Mouse (Mus musculus): ENCODE measurements at regions not wholly inside any gene's neighbourhood (a gene's known extent, or its start where the extent isn't known, plus 50 kb on each side); places are given as distances from the start of the nearest gene placed in this dataset.
"Not testable (repeated sequence)": the region's sequence is repeated elsewhere in the genome, so short reads cannot be mapped to it uniquely, and the experiment has no call there.

DNA sequence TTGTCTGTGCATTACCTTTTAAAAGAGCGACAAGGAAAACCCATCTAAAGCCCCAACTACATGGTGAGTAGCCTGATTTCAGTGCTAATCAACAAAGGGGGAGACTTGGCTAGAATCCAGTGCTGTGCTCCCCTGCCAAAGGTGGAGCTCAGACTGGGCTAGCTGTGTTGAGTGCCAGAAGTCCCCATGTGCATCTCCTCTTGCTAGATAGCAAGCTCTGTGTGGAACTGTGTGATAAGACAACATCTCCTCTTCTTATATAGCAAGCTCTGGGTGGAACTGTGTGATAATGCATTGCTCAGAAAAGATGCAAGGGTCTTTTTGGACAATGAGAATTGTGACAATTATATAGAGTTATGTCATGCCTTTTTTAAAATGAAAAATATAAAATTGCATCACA lies 741.4 kb downstream of the Adam6a start:
- 100% methylated on average over 1 of the region's 1 CpGs for WGBS (ENCODE audit: missing documents)
- H3K27ac ChIP-seq: no peak overlapping the region
- H3K36me3 ChIP-seq (ENCODE audit: inconsistent target): no peaks in the 10 kb centered on the region
- no peaks in the 10 kb centered on the region for H3K79me2 ChIP-seq (ENCODE audit: inconsistent target)
- no peak overlapping the region for H3K4me3 ChIP-seq (ENCODE audit: inconsistent target)

DNA sequence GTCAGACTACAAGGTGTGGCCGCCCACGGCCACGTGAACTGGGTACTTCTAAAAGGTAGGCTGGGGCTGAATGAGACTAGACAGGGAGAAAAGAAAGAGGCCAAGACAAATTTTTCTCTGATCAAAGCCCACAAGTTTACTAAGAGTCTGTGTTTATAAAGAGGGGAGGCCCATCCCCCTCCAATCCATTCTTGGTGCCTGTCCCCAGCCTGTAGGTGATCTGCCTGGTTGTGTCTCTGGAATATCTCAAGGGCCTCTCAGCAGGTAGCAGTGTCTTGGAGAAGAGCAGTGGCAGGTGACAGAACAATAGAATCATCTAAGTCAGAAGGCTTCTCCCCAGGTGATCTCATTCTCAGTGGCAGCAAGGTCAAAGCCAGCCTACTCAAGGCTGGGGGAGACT lies 743.3 kb downstream of the Adam6a start:
- no peaks in the 10 kb centered on the region for H3K79me2 ChIP-seq (ENCODE audit: inconsistent target)
- no peaks in the 10 kb centered on the region for H3K36me3 ChIP-seq (ENCODE audit: inconsistent target)
- H3K27ac ChIP-seq: no peak overlapping the region
- 95% methylated on average over 3 of the region's 3 CpGs for WGBS (ENCODE audit: missing documents)
- no peak overlapping the region for H3K4me3 ChIP-seq (ENCODE audit: inconsistent target)

DNA sequence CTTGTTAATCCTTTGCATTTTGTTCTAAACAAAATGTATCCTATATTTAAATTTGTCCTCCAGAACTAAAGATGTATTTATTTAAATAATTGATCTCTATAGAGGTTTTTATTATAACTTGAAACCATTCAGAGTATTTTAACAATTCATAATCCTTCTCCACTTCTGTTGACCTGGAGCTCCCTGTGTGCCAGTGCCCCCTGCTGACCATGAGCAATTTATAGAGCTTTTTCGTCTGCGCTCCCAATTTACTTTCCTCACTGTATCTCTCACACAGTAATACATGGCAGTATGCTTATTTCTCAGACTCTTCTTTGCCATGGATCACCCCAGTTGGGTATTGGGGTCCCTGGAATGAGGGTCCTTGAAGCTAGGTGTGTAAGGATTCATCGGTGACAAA lies 747.4 kb downstream of the Adam6a start:
- H3K79me2 ChIP-seq (ENCODE audit: inconsistent target): no peaks in the 10 kb centered on the region
- no peak overlapping the region for H3K27ac ChIP-seq
- H3K4me3 ChIP-seq (ENCODE audit: inconsistent target): no peak overlapping the region
- H3K36me3 ChIP-seq (ENCODE audit: inconsistent target): no peaks in the 10 kb centered on the region
- 95% methylated on average over 3 of the region's 3 CpGs for WGBS (ENCODE audit: missing documents)

DNA sequence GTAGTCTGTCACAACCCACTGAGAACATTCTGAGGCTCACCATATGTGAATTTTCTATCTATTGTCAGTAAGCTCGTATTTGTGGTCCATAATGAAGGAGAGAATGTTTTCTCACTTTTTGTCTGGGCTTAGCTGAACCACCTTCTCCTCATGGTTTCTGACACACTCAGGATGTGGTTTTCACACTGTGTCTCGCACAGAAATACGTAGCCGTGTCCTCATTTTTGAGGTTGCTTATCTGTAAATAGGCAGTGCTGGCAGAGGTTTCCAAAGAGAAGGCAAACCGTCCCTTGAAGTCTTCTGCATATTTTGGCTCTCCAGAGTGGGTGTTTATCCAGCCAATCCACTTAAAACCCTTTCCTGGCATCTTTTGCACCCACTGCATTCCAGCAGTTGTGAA lies 756.1 kb downstream of the Adam6a start:
- WGBS (ENCODE audit: missing documents): 21% methylated on average over 5 of the region's 5 CpGs
- no peak overlapping the region for H3K27ac ChIP-seq
- no peak overlapping the region for H3K4me3 ChIP-seq (ENCODE audit: inconsistent target)
- H3K79me2 ChIP-seq (ENCODE audit: inconsistent target): no peaks in the 10 kb centered on the region
- H3K36me3 ChIP-seq (ENCODE audit: inconsistent target): no peaks in the 10 kb centered on the region

DNA sequence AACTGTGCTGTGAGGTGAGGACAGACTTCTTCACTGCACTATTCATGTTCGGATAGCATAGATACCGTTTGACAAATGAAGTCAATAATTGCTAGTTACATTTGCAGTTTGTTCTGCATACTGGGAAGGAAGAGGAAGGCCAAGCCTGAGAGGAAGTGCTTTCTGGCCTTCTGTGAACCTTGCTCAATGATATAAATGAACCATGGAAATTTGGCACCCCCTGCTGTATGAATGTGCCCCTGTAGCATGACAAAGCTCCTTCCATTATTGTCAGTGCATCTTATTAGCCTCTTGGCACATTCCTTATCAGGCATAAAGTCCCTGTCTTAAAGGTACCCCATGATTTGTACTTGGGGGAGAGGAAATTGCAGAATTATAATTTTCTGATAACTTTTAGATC lies 758.0 kb downstream of the Adam6a start:
- no peaks in the 10 kb centered on the region for H3K79me2 ChIP-seq (ENCODE audit: inconsistent target)
- no peak overlapping the region for H3K4me3 ChIP-seq (ENCODE audit: inconsistent target)
- no peak overlapping the region for H3K27ac ChIP-seq
- 93% methylated on average over 2 of the region's 2 CpGs for WGBS (ENCODE audit: missing documents)
- H3K36me3 ChIP-seq (ENCODE audit: inconsistent target): no peaks in the 10 kb centered on the region

DNA sequence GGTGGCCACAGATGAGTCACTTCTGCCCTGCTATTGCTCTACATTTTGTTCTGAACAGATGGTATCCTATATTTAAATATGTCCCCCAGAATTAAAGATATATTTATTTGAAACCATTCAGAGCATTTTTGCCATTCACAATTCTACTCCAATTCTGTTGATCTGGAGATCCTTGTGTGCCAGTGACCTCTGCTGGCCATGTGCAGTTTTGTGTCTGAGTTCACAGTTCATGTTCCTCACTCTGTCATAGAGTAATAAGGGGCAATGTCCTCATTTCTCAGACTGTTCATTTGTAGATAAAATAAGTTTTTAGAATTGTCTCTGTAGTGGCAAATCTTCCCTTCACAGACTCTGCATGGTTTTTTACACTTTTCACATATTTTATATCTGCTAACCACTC lies 788.8 kb downstream of the Adam6a start:
- no peak overlapping the region for H3K4me3 ChIP-seq (ENCODE audit: inconsistent target)
- H3K27ac ChIP-seq: no peak overlapping the region

DNA sequence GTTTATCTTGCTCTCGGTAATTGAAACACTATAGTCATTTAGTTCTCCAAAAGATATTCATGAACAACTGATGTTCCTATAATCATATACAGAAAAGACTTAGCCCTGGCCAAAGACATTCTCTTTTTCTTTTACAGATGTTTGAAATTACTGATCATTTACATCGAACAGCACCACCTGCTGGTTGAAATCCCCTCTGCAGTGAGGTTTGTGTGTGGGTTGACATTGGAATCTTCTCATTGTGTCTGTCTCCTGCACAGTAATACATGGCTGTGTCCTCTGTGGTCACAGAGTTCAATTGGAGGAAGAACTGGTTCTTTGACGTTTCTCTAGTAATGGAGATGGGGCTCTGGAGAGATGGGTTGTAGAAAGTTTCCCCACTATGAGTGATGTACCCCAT lies 822.6 kb downstream of the Adam6a start:
- H3K4me3 ChIP-seq (ENCODE audit: inconsistent target): no peak overlapping the region
- no peaks in the 10 kb centered on the region for H3K36me3 ChIP-seq (ENCODE audit: inconsistent target)
- no peak overlapping the region for H3K27ac ChIP-seq
- 59% methylated on average over 3 of the region's 3 CpGs for WGBS (ENCODE audit: missing documents)
- H3K79me2 ChIP-seq (ENCODE audit: inconsistent target): no peaks in the 10 kb centered on the region

More for the DNA sequence above, 788.8 kb downstream of the Adam6a start:
- Histone ChIP-seq H3K36me3 (ENCODE audit: inconsistent target) (no peaks in the 10 kb centered on the region), H3K79me2 (ENCODE audit: inconsistent target) (no peaks in the 10 kb centered on the region)

DNA sequence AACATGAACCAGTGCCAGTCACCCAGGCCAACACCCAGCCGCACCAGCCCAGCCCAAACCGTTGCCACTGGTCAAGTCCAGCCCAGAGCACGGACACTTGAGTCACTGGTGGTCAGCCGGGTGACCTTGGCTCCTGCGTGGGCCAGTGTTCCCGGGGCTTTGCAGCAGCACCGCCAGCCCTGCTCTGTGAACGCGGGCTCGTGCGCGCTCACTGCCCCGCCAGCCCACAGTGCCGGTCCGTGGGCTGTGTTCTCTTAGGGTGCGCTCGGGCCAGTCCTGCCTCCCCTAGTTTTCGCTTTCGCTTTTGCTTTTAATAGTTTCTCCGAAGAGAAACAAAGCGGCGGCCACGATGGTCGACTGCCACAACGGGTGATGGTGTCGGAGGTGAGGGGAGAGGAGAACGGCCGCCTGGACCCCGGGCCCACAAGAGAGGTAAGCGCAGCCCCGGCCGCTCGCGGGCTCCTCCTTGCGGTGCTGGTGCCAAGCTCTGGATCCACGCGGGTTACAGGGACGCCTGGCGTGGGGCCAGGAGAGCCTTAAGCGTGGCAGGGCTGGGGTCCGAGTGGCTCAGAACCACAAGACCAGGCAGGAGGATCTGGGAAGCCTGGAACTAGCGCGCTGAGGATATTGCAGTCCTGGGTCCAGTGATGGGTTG lies 835.1 kb downstream of the Adam6a start:
- H3K4me3 ChIP-seq (ENCODE audit: inconsistent target): peak overlapping the region; percentile 20; the same call in 1 of the 2 replicates
- H3K27ac ChIP-seq; H3K36me3 ChIP-seq (ENCODE audit: inconsistent target); H3K79me2 ChIP-seq (ENCODE audit: inconsistent target): not testable (repeated sequence)
- 13% methylated on average over 25 of the region's 43 CpGs for WGBS (ENCODE audit: missing documents)

DNA sequence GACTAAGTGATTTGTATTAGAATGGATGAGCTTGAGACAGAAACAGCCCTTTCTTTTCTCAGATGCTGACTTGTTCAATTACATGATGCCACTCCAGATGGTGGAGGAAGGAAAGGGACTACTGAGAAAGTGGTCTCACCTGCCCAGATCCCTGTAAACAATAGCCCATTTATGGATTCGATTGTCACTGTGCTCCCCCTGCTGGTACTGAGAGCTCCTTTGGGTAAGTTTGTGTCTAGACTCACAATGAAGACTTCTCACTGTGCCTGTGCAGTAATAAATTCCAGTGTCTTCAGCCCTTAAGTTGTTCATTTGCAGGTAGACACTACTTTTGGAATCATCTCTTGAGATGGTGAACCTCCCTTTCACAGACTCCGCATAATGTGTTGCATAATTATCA lies 847.7 kb downstream of the Adam6a start:
- Histone ChIP-seq H3K36me3 (ENCODE audit: inconsistent target) (no peaks in the 10 kb centered on the region), H3K79me2 (ENCODE audit: inconsistent target) (no peaks in the 10 kb centered on the region), H3K4me3 (ENCODE audit: inconsistent target) (no peak overlapping the region), H3K27ac (no peak overlapping the region)
- 79% methylated on average over 2 of the region's 2 CpGs for WGBS (ENCODE audit: missing documents)

DNA sequence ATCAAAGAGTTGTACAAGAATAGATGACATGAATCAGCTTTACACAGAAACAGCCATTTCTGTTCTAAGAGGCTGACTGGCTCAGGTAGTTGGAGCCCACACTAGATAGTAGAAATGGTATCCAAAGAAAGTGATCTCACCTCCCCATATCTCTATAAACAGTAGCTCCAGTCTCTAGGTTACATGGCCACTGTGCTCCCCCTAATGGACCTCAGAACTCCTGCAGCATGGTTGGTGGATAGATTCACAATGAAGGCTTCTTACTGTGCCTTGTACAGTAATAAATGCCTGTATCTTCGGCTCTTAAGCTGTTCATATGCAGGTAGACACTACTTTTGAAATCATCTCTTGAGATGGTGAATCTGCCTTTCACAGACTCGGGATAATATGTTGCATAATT lies 862.5 kb downstream of the Adam6a start:
- Histone ChIP-seq H3K27ac (no peak overlapping the region), H3K4me3 (ENCODE audit: inconsistent target) (no peak overlapping the region), H3K36me3 (ENCODE audit: inconsistent target) (no peaks in the 10 kb centered on the region), H3K79me2 (ENCODE audit: inconsistent target) (no peaks in the 10 kb centered on the region)
- 71% methylated on average over 2 of the region's 2 CpGs for WGBS (ENCODE audit: missing documents)

DNA sequence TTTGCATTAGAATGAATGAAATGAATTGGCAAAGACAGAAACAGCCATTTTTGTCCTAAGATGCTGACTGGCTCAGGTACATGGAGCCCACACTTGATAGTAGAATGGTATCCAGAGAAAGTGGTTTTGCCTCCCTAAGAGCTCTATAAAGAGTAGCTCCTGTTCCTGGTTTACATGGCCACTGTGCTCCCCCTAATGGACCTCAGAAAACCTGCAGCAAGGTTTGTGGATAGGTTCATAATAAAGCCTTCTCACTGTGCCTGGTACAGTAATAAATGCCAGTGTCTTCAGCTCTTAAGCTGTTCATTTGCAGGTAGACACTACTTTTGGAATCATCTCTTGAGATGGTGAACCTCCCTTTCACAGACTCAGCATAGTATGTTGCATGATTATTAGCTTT lies 890.8 kb downstream of the Adam6a start:
- H3K4me3 ChIP-seq (ENCODE audit: inconsistent target): no peak overlapping the region
- H3K36me3 ChIP-seq (ENCODE audit: inconsistent target): no peaks in the 10 kb centered on the region
- no peak overlapping the region for H3K27ac ChIP-seq
- H3K79me2 ChIP-seq (ENCODE audit: inconsistent target): no peaks in the 10 kb centered on the region

DNA sequence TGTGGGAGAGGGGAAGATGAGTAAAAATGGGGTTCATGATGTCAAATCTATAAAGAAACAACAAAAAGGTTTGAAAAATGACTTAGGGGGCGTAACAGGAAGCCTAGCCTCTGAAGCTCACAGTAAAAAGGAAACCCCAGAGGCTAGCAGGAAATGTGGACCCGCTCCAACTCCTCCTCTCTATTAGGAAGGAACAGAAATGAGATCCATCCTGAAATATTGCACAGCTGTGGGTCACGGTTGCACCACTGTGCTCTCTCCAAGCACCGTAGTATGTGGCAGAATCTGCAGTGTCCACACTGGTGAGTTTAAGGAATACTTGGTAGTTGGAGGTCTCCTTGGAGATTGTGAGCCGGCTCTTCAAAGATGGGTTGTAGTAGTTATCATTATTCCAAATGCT lies 918.3 kb downstream of the Adam6a start:
- H3K4me3 ChIP-seq (ENCODE audit: inconsistent target): no peak overlapping the region
- H3K27ac ChIP-seq: no peak overlapping the region
- H3K36me3 ChIP-seq (ENCODE audit: inconsistent target): no peaks in the 10 kb centered on the region
- WGBS (ENCODE audit: missing documents): 48% methylated on average over 5 of the region's 5 CpGs
- no peaks in the 10 kb centered on the region for H3K79me2 ChIP-seq (ENCODE audit: inconsistent target)

DNA sequence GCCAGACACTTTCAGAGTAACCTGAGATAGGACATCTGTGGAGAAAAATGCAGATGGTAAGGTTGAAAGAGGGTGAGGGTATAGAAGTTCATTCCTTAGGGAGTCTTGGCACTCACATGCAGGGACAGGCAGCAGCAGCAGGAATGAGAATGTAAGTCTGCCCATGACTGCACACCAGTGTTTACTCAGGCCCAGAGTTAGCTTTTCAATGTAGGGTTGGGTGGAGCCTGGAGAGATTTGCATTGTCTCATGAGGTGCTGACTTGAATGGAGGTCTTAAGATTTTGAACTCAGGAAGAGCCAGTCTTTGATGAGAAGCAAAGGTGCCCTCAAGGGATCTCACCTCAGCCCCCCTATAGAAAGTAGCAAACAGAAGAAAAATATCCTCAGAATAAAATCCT lies 918.9 kb downstream of the Adam6a start:
- H3K27ac ChIP-seq: no peak overlapping the region
- H3K4me3 ChIP-seq (ENCODE audit: inconsistent target): no peak overlapping the region
- no peaks in the 10 kb centered on the region for H3K79me2 ChIP-seq (ENCODE audit: inconsistent target)
- no peaks in the 10 kb centered on the region for H3K36me3 ChIP-seq (ENCODE audit: inconsistent target)

DNA sequence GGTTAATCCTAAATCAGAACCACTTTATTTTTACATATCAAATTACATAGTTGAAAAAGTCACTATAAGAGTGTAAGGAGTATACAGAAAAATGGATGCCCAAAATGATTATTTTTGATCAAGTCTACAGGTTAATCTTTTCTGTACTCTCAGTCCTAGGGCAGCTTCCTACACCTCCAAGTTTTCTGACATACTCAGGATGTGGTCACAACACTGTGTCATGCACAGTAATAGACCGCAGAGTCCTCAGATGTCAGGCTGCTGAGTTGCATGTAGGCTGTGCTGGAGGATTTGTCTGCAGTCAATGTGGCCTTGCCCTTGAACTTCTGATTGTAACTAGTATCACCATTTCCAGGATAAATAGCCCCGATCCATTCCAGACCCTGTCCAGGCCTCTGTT lies 925.1 kb downstream of the Adam6a start:
- 29% methylated on average over 2 of the region's 2 CpGs for WGBS (ENCODE audit: missing documents)
- no peak overlapping the region for H3K27ac ChIP-seq
- H3K4me3 ChIP-seq (ENCODE audit: inconsistent target): no peak overlapping the region
- no peaks in the 10 kb centered on the region for H3K79me2 ChIP-seq (ENCODE audit: inconsistent target)
- no peaks in the 10 kb centered on the region for H3K36me3 ChIP-seq (ENCODE audit: inconsistent target)

DNA sequence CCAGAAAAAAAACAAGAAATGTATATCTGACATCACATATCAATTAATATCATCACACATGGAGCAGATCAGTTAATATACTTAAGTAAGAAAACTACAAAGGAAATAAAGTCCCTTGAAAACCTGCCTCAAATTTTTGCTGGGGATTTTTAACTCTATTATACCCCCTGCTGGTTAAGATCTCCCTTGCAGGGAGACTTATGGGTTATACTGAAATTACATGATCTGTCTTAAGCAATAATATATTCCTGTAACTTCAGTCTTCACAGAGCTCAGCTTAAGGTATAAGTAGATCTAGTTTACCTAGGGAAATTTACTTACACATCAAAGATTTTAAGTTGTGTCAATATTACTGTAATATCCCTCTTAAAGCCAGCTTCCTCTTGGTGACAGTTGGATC lies 929.0 kb downstream of the Adam6a start:
- not testable (repeated sequence) for H3K4me3 ChIP-seq (ENCODE audit: inconsistent target); H3K79me2 ChIP-seq (ENCODE audit: inconsistent target); H3K27ac ChIP-seq; H3K36me3 ChIP-seq (ENCODE audit: inconsistent target)

DNA sequence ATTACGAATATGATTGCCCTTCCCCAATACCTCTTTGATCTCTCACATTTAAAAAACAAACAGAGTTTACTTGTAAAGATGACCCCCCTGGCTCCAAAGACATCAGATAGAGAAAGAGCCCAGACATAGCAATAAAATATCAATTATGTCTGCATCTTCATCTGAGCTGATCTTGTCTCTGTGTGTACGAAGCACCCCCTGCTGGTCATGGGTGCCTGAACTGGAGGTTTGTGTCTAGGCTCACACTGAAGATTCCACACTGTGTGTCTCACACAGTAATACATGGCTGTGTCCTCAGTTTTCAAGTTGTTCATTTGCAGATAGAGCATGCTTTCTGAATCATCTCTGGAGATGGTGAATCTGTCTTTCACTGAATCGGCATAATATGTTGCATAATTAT lies 935.0 kb downstream of the Adam6a start:
- H3K27ac ChIP-seq: no peak overlapping the region
- 86% methylated on average over 3 of the region's 3 CpGs for WGBS (ENCODE audit: missing documents)
- no peak overlapping the region for H3K4me3 ChIP-seq (ENCODE audit: inconsistent target)
- no peaks in the 10 kb centered on the region for H3K36me3 ChIP-seq (ENCODE audit: inconsistent target)
- no peaks in the 10 kb centered on the region for H3K79me2 ChIP-seq (ENCODE audit: inconsistent target)
